Mouse (Mus musculus) forebrain, embryonic 15.5 days (tissue): Measurements from ENCODE around the gene Fkbp9. TPM values are rescaled to one million over a fixed set of nuclear protein-coding genes. Genes with fewer than 3 reads are reported as not detected.

ENCODE experiments used
- ATAC-seq: fragments of 200-750 bp; cut with Nextera tagmentation; replicated peaks from 2 replicates; pipeline ENCODE4 v1.8.0; 2017; ENCODE audit warnings: mild to moderate bottlenecking, moderate TSS enrichment, moderate library complexity
- H3K27ac ChIP-seq: fragments of 300-500 bp; sonication (generic); replicated peaks from 2 replicates; pipeline ENCODE4 v1.5.1; 2015; ENCODE audit warnings: mild to moderate bottlenecking, inconsistent platforms
- H3K27me3 ChIP-seq: fragments of 300-500 bp; sonication (generic); 2 replicates; pipeline ENCODE4 v1.6.1; 2015; ENCODE audit warnings: inconsistent platforms
- H3K36me3 ChIP-seq: fragments of 300-500 bp; sonication (generic); 2 replicates; pipeline ENCODE4 v1.6.1; 2015; ENCODE audit warnings: mild to moderate bottlenecking, inconsistent platforms
- H3K4me1 ChIP-seq: fragments of 300-500 bp; sonication (generic); 2 replicates; pipeline ENCODE4 v1.6.1; 2015; ENCODE audit warnings: inconsistent platforms
- H3K4me2 ChIP-seq: fragments of 300-500 bp; sonication (generic); replicated peaks from 2 replicates; pipeline ENCODE4 v1.6.1; 2015; ENCODE audit warnings: mild to moderate bottlenecking, inconsistent platforms
- H3K4me3 ChIP-seq: fragments of 300-500 bp; sonication (generic); 2 replicates; pipeline ENCODE4 v1.5.1; 2015; ENCODE audit warnings: mild to moderate bottlenecking, inconsistent platforms
- H3K9ac ChIP-seq: fragments of 300-500 bp; sonication (generic); replicated peaks from 2 replicates; pipeline ENCODE4 v1.6.1; 2015; ENCODE audit warnings: mild to moderate bottlenecking, inconsistent platforms
- H3K9me3 ChIP-seq: fragments of 300-500 bp; sonication (generic); 2 replicates; pipeline ENCODE4 v1.6.1; 2016; ENCODE audit warnings: inconsistent platforms
- WGBS: fragments of 180-500 bp; shearing (Covaris S2); methylation state at CpG from one replicate; pipeline ENCODE4 v1.1.7; 2015; ENCODE audit warnings: mixed read lengths; 5-methylcytosine and 5-hydroxymethylcytosine counted together
- polyA plus RNA-seq: library from polyadenylated mRNA; unstranded; fragments of >200 nt; fragmentation: Nextera tagmentation; extraction: Ambion mirVana; gene quantifications from 2 replicates; pipeline ENCODE4 v1.2.1, GENCODE M21; 2015

Fkbp9 gene
- polyA plus RNA-seq: 27.7 and 30.6 TPM in 2 replicates

DNA sequence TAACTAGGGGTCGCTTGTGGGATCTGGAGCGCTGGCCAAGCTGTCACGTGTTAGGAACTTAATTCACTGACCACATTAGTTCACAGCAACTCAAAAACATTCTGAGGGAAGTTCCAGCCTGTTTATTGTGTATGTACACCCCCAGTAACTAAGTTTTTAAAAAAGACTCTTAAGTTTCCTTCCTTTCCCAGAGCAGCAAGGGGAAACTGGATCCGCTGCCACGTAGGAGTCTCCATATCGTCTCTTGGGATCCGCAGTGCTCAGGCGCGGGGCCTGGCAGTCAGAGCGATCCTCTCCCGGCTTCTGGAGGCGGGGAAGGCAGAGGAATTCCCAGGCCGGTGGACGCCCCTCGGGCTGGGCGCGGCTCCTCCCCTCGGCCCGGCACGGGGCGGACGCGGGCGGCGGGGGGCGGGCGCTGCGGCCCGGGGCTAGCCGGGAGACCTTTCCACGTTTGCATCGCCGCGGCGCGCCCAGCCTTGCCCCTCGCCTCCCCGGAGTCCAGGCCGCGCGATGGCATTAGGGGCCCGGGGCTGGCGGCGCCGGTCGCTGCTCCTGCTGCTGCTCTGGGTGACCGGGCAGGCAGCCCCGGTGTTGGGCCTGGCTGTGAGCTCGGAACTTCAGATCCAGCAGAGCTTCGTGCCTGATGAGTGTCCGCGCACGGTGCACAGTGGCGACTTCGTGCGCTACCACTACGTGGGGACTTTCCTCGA lies at the start of gene Fkbp9:
TSS of gene Fkbp9 (plus strand) at position 363 of the 710 bp plus-strand sequence.
- WGBS: under 1% methylated on average over 58 of the region's 58 CpGs
- Histone ChIP-seq H3K27me3 (no peaks in the 10 kb centered on the region), H3K4me2 (peak within 1 kb of the TSS; percentile 93), H3K4me3 (peak within 1 kb of the TSS; percentile 60), H3K9ac (peak within 1 kb of the TSS; percentile 56), H3K27ac (peak within 1 kb of the TSS; percentile 40; the same call in 1 of the 2 replicates), H3K4me1 (peaks cover 3% of the 10 kb centered on the region; the same call in 1 of the 2 replicates), H3K36me3 (no peaks in the 10 kb centered on the region), H3K9me3 (no peaks in the 10 kb centered on the region)
- peak; percentile 94 for ATAC-seq

- H3K4me1 ChIP-seq: 0 out of 2 replicates have a peak, but pooled peaks cover 2% of the 10 kb centered on the region
- H3K27ac ChIP-seq: no peak overlapping the region
- no peaks in the 10 kb centered on the region for H3K9me3 ChIP-seq
- no peak overlapping the region for H3K4me3 ChIP-seq
- H3K36me3 ChIP-seq: peaks cover 29% of the 10 kb centered on the region
- WGBS: 92% methylated on average over 4 of the region's 4 CpGs
- H3K9ac ChIP-seq: no peak overlapping the region
- H3K27me3 ChIP-seq: no peaks in the 10 kb centered on the region
- H3K4me2 ChIP-seq: no peak overlapping the region
- ATAC-seq: no peak
These were observed 48.1 kb upstream of the Fkbp9 start for GRCm38 (mm10) chr6:56783561-56784272.

- no peak for ATAC-seq
- Histone ChIP-seq H3K9me3 (no peaks in the 10 kb centered on the region), H3K9ac (no peak overlapping the region), H3K4me2 (no peak overlapping the region), H3K27ac (no peak overlapping the region), H3K27me3 (no peaks in the 10 kb centered on the region), H3K36me3 (peaks cover 20% of the 10 kb centered on the region), H3K4me3 (no peak overlapping the region), H3K4me1 (0 out of 2 replicates have a peak, but pooled peaks cover 2% of the 10 kb centered on the region)
- WGBS: 95% methylated on average over 5 of the region's 5 CpGs
These were observed 46.8 kb upstream of the Fkbp9 start for GRCm38 (mm10) chr6:56785068-56785467.

DNA sequence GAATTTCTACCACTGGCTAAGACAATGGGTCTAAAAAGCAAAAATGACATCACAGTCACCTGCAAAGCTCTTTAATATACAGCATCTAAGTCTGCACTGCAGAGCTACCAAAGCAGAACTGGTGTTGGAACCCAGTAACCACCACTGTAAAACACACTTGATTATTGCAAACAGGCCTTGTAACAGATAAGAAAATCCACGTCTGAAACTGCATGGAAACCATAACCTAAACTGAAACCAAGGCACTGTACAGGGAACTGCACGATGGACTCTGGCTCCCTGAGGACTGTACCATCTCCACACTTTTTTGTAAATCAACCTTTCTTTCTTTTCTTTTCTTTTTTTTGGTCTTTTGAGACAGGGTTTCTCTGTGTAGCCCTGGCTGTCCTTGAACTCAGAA lies 44.2 kb upstream of the Fkbp9 start:
- H3K4me3 ChIP-seq: no peak overlapping the region
- no peaks in the 10 kb centered on the region for H3K27me3 ChIP-seq
- 91% methylated on average over 2 of the region's 2 CpGs for WGBS
- H3K4me2 ChIP-seq: no peak overlapping the region
- no peak overlapping the region for H3K9ac ChIP-seq
- H3K9me3 ChIP-seq: no peaks in the 10 kb centered on the region
- no peak for ATAC-seq
- 0 out of 2 replicates have a peak, but pooled peaks cover 2% of the 10 kb centered on the region for H3K4me1 ChIP-seq
- peaks cover 15% of the 10 kb centered on the region for H3K36me3 ChIP-seq
- no peak overlapping the region for H3K27ac ChIP-seq

DNA sequence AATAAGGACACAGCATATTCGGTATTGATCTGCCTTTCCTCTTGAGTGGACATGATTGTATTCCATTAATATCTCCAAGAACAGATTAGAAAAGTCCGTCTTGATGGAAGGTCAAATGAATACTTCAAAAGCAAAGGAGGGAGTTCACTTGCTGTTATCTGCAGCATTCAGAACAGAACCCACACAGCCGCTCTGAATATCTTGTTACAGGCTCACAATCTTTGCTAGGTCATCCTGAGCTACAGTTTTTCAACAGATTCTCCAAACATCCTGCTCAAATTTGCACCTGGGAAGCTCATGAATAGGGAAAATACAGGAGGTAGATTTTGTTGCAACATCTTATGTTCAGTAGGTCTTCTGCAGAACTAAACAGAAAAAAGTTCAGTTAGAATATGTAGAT lies 42.5 kb upstream of the Fkbp9 start:
- no peak overlapping the region for H3K27ac ChIP-seq
- no peaks in the 10 kb centered on the region for H3K9me3 ChIP-seq
- no peak overlapping the region for H3K4me2 ChIP-seq
- no peak overlapping the region for H3K9ac ChIP-seq
- WGBS: 89% methylated on average over 3 of the region's 3 CpGs
- no peak overlapping the region for H3K4me3 ChIP-seq
- H3K36me3 ChIP-seq: peaks cover 11% of the 10 kb centered on the region
- H3K27me3 ChIP-seq: no peaks in the 10 kb centered on the region
- H3K4me1 ChIP-seq: peaks cover 12% of the 10 kb centered on the region
- ATAC-seq: no peak

DNA sequence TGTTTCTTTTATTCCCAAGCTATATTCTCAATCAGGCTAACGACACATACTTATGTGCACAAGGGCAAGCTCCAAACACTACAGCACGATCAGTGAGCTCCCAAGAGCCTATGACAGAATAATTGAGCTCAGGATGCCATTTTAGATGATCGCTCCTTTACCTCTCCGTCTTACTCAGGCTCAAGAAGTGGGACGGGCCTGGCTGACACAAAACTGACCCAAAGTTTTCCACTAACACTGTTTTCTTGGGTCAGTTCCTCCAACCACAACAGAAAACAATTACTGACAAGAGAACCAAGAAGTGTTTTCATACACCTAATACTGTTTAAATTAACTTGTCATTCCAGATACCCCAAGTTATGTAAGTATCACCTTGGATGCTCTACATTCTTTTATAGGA lies 37.0 kb upstream of the Fkbp9 start:
- 76% methylated on average over 5 of the region's 5 CpGs for WGBS
- Histone ChIP-seq H3K9me3 (no peaks in the 10 kb centered on the region), H3K27ac (no peak overlapping the region), H3K36me3 (no peaks in the 10 kb centered on the region), H3K9ac (no peak overlapping the region), H3K27me3 (no peaks in the 10 kb centered on the region), H3K4me3 (no peak overlapping the region; the same call in 1 of the 2 replicates), H3K4me2 (peak overlapping the region; percentile 67), H3K4me1 (peaks cover 36% of the 10 kb centered on the region)
- no peak for ATAC-seq

GRCm38 (mm10) chr6:56796232-56796631 lies 35.6 kb upstream of the Fkbp9 start:
- WGBS: 3% methylated on average over 8 of the region's 8 CpGs
- peaks cover 36% of the 10 kb centered on the region for H3K4me1 ChIP-seq
- no peak for ATAC-seq
- peak overlapping the region; percentile 88 for H3K9ac ChIP-seq
- peak overlapping the region; percentile 67 for H3K4me2 ChIP-seq
- H3K36me3 ChIP-seq: no peaks in the 10 kb centered on the region
- peak overlapping the region; percentile 99 for H3K27ac ChIP-seq
- no peaks in the 10 kb centered on the region for H3K27me3 ChIP-seq
- H3K9me3 ChIP-seq: no peaks in the 10 kb centered on the region
- H3K4me3 ChIP-seq: peak overlapping the region; percentile 94

DNA sequence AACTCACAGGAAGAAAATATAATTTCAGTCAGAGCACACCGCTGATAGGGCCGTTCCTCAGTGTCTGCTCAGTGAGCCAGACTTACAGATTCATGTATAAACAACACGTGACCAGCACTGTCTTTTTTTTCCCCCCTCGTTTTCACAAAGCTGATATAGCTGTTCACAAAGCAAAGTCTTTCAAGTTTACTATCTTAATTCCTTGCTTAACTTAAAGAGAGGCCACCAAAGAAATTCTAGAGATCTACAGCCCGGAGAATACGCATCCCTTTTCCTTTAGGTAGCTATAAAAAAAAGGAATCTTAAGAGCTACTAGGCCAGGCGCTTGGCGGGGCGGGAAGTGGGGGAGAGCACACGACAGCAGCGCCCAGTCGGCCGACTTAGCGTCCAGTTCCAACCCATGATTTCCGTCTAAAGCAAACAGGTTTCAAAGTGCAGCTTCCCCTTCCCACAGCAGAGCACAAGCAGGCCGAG lies 35.2 kb upstream of the Fkbp9 start:
- H3K4me2 ChIP-seq: peak overlapping the region; percentile 67
- under 1% methylated on average over 16 of the region's 16 CpGs for WGBS
- no peaks in the 10 kb centered on the region for H3K9me3 ChIP-seq
- peak overlapping the region; percentile 94 for H3K4me3 ChIP-seq
- peak overlapping the region; percentile 88 for H3K9ac ChIP-seq
- peak overlapping the region; percentile 99 for H3K27ac ChIP-seq
- no peaks in the 10 kb centered on the region for H3K36me3 ChIP-seq
- no peaks in the 10 kb centered on the region for H3K27me3 ChIP-seq
- peak; percentile 26 for ATAC-seq
- peaks cover 36% of the 10 kb centered on the region for H3K4me1 ChIP-seq

DNA sequence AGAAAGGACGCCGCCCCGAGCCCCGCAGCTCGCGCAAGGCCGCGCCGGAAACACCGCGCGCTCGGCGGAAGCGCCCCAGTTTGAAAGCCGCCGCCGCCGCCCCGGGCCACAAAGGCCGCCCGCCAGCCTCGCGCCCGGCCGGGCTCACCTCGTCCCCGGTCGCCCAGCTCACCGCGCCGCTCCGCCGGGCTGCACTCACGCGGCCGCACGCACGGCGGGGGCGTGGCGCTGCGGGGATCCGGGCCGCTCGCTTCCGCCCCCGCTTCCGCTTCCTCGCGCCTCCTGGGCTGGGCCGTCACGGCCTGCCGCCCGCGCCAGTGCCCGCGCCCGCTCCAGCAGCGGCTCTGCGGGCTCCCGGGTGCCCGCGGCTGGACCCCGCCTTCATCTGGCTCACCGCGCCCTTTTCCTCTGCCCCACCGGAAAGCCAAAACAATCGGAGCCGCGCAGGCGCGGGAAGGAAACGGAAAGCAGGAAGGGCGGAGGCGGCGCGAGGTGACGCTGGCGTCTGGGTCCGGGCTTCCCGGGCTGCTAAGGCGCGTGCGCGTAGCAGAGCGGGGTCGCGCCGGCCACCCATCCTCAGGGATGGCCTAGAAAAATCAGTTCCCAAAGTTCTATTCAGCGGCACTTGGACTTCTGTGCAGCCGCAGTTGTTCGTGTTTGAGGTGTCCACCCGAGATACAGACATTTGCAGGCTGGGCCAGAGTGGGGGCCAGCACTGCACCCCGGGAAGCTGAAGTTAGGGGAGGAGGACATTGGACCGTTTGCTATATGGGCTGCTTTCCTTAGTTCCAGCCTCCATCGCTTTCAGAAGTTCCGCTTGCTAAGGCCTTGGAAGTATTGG lies 34.3 kb upstream of the Fkbp9 start, which contains the start of gene Kbtbd2:
TSS of gene Kbtbd2 (minus strand) at position 503 of the 841 bp plus-strand sequence.
- Histone ChIP-seq H3K4me1 (peaks cover 36% of the 10 kb centered on the region), H3K4me2 (peak within 1 kb of the TSS; percentile 67), H3K9me3 (no peaks in the 10 kb centered on the region), H3K27ac (peak within 1 kb of the TSS; percentile 99), H3K4me3 (peak within 1 kb of the TSS; percentile 94), H3K36me3 (no peaks in the 10 kb centered on the region), H3K27me3 (no peaks in the 10 kb centered on the region), H3K9ac (peak within 1 kb of the TSS; percentile 88)
- peak; percentile 96 for ATAC-seq
- under 1% methylated on average over 96 of the region's 98 CpGs for WGBS

DNA sequence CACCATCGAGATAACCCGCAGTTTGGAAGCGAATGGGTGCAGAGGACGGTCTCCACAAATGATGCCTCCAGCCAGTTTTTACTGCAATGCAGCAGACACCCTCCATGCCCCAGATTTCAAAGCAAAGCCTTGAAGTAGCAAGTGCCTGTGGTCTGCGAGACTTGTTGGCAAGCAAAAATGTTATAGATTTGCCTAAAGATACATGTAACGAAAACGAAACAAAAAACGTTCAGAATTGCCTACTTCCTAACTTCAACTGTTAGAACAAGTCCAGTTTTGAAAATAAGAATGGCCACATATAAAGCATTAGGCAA lies 33.8 kb upstream of the Fkbp9 start:
- peaks cover 36% of the 10 kb centered on the region for H3K4me1 ChIP-seq
- H3K9me3 ChIP-seq: no peaks in the 10 kb centered on the region
- H3K27me3 ChIP-seq: no peaks in the 10 kb centered on the region
- peak overlapping the region; percentile 88 for H3K9ac ChIP-seq
- 17% methylated on average over 8 of the region's 8 CpGs for WGBS
- peak overlapping the region; percentile 99 for H3K27ac ChIP-seq
- H3K36me3 ChIP-seq: no peaks in the 10 kb centered on the region
- H3K4me3 ChIP-seq: peak overlapping the region; percentile 94
- ATAC-seq: no peak
- H3K4me2 ChIP-seq: peak overlapping the region; percentile 67

GRCm38 (mm10) chr6:56805026-56805425 lies 26.8 kb upstream of the Fkbp9 start:
- 76% methylated on average over 4 of the region's 4 CpGs for WGBS
- no peak overlapping the region for H3K9ac ChIP-seq
- H3K27me3 ChIP-seq: no peaks in the 10 kb centered on the region
- ATAC-seq: no peak
- no peaks in the 10 kb centered on the region for H3K9me3 ChIP-seq
- H3K4me3 ChIP-seq: no peak overlapping the region
- no peaks in the 10 kb centered on the region for H3K36me3 ChIP-seq
- no peak overlapping the region for H3K4me2 ChIP-seq
- H3K27ac ChIP-seq: no peak overlapping the region
- H3K4me1 ChIP-seq: no peaks in the 10 kb centered on the region
